Mouse (Mus musculus): ENCODE data around the gene Asprv1. TPM values are rescaled to one million over a fixed set of nuclear protein-coding genes. Genes with fewer than 3 reads are reported as not detected.
A peak's percentile ranks its signal among the peaks of the same experiment; 100 is the strongest.

Gene Asprv1
- polyA plus RNA-seq, 1 experiment from 2014 or later = 4.6 TPM

DNA sequence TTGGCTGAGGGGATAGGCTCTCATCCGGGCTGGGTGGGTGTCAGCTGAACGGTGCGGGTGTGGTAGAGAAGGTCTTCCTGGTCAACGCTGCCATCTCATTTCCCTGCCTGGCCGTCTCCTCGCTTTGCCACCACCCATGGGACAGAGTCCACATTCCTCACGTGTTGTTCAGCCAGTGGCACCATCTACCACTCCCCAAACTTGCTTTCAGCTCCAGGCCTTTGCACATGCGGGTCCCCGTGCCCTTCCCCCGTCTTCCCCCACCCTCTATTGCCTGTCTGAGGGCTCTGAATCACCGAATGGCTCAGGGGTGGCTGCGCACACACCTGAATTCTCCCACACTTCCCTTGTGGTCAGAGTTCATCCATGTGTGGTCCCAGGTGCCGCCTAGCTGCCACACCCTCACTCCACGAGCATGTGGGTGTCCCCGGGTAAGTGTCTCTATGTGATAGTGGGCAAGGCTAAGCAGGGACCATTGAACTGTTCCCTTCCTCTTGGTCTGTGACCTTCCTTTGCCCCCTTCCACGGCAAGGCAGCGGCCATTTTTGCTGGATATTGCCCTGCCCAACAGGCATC is 32.0 kb upstream of the Asprv1 start:
- no peaks in the 10 kb centered on the region for H3K36me3 ChIP-seq (ENCODE audit: insufficient read depth, low read length)
- TF ChIP-seq EP300 (IDR thresholded peaks at IDR 0.05) (no peak), CTCF (IDR thresholded peaks at IDR 0.05) (no peak)
- no peak overlapping the region for H3K4me3 ChIP-seq (ENCODE audit: low read depth, low read length)
- DNase-seq (ENCODE audit: low spot score) = no peak
- no peak overlapping the region for H3K4me2 ChIP-seq (replicated peaks; ENCODE audit: low read depth, low read length)
- no peak for ATAC-seq
- H3K9me3 ChIP-seq (ENCODE audit: low read length) = no peaks in the 10 kb centered on the region
- peaks cover 9% of the 10 kb centered on the region for H3K4me1 ChIP-seq (ENCODE audit: insufficient read depth, low read depth, low read length)
- no peaks in the 10 kb centered on the region for H3K27me3 ChIP-seq (replicated peaks; ENCODE audit: insufficient read depth, low read length)
- H3K27ac ChIP-seq (ENCODE audit: low read length) = no peak overlapping the region
- H3K9ac ChIP-seq (replicated peaks; ENCODE audit: low read depth) = no peak overlapping the region
- WGBS = 78% methylated on average over 17 of the region's 17 CpGs

DNA sequence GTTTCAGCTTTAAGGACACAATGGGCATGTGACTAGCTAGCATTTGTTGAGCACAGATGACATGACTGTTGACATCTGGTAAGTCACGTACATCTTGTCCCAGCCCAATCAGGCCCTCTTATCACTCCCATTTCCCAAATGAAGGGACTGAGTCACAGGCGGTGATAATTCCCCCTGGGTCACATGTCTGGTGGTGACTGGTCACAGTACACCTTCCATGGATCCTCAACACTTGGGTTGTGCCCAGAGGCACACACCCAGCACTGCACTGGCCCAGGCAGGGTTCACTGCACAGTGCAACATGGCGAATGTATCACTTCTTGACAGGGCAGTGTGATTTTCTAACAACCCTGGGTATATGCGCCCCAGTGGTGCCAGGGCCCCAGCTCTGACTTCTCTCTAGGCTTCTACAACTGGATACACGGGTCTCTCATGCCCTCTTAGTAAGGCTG is 29.2 kb upstream of the Asprv1 start:
- peaks cover 9% of the 10 kb centered on the region for H3K4me1 ChIP-seq (ENCODE audit: insufficient read depth, low read depth, low read length)
- no peak overlapping the region for H3K9ac ChIP-seq (replicated peaks; ENCODE audit: low read depth)
- 81% methylated on average over 5 of the region's 5 CpGs for WGBS
- no peak overlapping the region for H3K27ac ChIP-seq (ENCODE audit: low read length)
- ATAC-seq (no peak), DNase-seq (ENCODE audit: low spot score) (no peak)
- no peaks in the 10 kb centered on the region for H3K9me3 ChIP-seq (ENCODE audit: low read length)
- no peak overlapping the region for H3K4me3 ChIP-seq (ENCODE audit: low read depth, low read length)
- H3K4me2 ChIP-seq (replicated peaks; ENCODE audit: low read depth, low read length) = no peak overlapping the region
- no peak for TF ChIP-seq EP300 (IDR thresholded peaks at IDR 0.05)
- no peak for TF ChIP-seq CTCF (IDR thresholded peaks at IDR 0.05)
- no peaks in the 10 kb centered on the region for H3K27me3 ChIP-seq (replicated peaks; ENCODE audit: insufficient read depth, low read length)
- no peaks in the 10 kb centered on the region for H3K36me3 ChIP-seq (ENCODE audit: insufficient read depth, low read length)

DNA sequence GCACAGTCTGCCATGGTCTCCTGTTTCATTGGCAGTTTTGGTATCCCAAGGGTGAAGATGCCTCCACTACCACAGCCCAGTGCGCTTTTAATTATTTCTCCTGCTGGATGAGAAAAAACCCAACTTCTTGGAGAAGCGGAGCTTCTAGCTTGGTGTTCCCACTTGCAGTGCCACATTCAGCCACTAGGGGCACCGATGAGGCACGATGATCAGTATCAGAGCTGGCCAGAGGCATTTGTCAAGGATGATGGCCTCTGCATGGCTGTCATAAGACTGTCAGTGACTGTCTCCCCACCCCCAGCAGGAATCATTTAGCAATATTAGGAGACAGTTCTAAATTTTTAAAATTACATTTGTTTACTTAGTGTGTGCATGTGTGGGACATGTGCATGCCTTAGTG is 28.8 kb upstream of the Asprv1 start:
- Histone ChIP-seq H3K4me3 (ENCODE audit: low read depth, low read length) (no peak overlapping the region), H3K9ac (replicated peaks; ENCODE audit: low read depth) (no peak overlapping the region), H3K4me1 (ENCODE audit: insufficient read depth, low read depth, low read length) (peaks cover 9% of the 10 kb centered on the region), H3K9me3 (ENCODE audit: low read length) (no peaks in the 10 kb centered on the region), H3K4me2 (replicated peaks; ENCODE audit: low read depth, low read length) (no peak overlapping the region), H3K27ac (ENCODE audit: low read length) (peak overlapping the region; percentile 62), H3K27me3 (replicated peaks; ENCODE audit: insufficient read depth, low read length) (no peaks in the 10 kb centered on the region), H3K36me3 (ENCODE audit: insufficient read depth, low read length) (no peaks in the 10 kb centered on the region)
- WGBS = 19% methylated on average over 4 of the region's 4 CpGs
- peak; percentile 63 for ATAC-seq
- TF ChIP-seq EP300 (IDR thresholded peaks at IDR 0.05) (no peak), CTCF (IDR thresholded peaks at IDR 0.05) (peak; percentile 96)
- peak; percentile 69 for DNase-seq (ENCODE audit: low spot score)

DNA sequence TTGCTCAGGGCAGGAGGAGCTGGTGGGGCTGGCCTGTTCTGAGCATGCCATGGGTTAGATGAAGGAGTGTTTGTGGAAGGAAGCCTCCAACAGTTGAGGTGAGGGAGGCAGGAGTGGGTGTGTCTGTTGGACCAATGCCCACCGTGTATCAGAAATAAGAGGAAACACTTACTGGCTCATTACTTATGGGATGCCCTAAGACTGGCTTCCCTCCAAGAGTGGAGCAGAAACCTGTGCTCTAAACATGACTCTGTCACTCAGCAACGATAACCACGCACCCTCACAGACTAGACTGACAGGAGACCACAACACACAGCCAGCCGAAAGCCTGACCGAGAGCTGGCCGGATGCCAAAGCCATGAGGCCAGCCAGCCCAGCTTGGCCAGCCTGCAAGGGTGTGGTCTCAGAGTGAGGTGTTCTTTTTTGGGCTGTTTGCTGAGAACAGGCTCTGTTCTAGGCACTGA is 28.0 kb upstream of the Asprv1 start:
- peaks cover 9% of the 10 kb centered on the region for H3K4me1 ChIP-seq (ENCODE audit: insufficient read depth, low read depth, low read length)
- no peak overlapping the region; the same call in 1 of the 2 replicates for H3K9ac ChIP-seq (replicated peaks; ENCODE audit: low read depth)
- ATAC-seq (peak; percentile 86), DNase-seq (ENCODE audit: low spot score) (peak; percentile 89)
- peak overlapping the region; percentile 62 for H3K27ac ChIP-seq (ENCODE audit: low read length)
- no peak overlapping the region for H3K4me3 ChIP-seq (ENCODE audit: low read depth, low read length)
- WGBS = 4% methylated on average over 6 of the region's 6 CpGs
- H3K4me2 ChIP-seq (replicated peaks; ENCODE audit: low read depth, low read length) = no peak overlapping the region
- H3K9me3 ChIP-seq (ENCODE audit: low read length) = no peaks in the 10 kb centered on the region
- no peaks in the 10 kb centered on the region for H3K27me3 ChIP-seq (replicated peaks; ENCODE audit: insufficient read depth, low read length)
- H3K36me3 ChIP-seq (ENCODE audit: insufficient read depth, low read length) = no peaks in the 10 kb centered on the region
- TF ChIP-seq EP300 (IDR thresholded peaks at IDR 0.05) = peak; percentile 77
- no peak for TF ChIP-seq CTCF (IDR thresholded peaks at IDR 0.05)

DNA sequence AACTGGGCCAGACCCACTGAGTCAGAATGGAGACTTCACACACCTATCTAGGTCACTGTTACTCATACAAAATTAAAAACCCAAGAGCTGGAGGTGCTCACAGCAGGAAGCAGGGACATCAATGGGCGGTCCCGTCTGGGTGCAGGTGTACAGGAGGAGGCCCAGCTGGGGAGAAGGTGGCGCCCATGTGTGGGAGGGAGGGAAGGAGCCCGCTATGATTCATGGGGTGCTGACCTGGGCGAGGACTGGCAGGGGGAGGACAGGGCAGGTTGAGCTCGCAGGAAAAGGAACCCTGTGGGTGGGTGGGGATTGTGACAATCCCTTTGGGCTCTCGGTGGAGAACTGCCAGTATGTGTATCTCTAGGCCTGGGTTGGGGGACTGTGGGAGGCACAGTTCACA is 22.7 kb upstream of the Asprv1 start:
- Histone ChIP-seq H3K36me3 (ENCODE audit: insufficient read depth, low read length) (no peaks in the 10 kb centered on the region), H3K4me3 (ENCODE audit: low read depth, low read length) (no peak overlapping the region), H3K4me1 (ENCODE audit: insufficient read depth, low read depth, low read length) (peaks cover 3% of the 10 kb centered on the region; the same call in 1 of the 2 replicates), H3K27ac (ENCODE audit: low read length) (no peak overlapping the region), H3K4me2 (replicated peaks; ENCODE audit: low read depth, low read length) (no peak overlapping the region), H3K9me3 (ENCODE audit: low read length) (no peaks in the 10 kb centered on the region), H3K27me3 (replicated peaks; ENCODE audit: insufficient read depth, low read length) (no peaks in the 10 kb centered on the region), H3K9ac (replicated peaks; ENCODE audit: low read depth) (no peak overlapping the region)
- TF ChIP-seq CTCF (IDR thresholded peaks at IDR 0.05) = no peak
- TF ChIP-seq EP300 (IDR thresholded peaks at IDR 0.05) = no peak
- WGBS = 52% methylated on average over 7 of the region's 7 CpGs
- DNase-seq (ENCODE audit: low spot score) (peak; percentile 38), ATAC-seq (peak; percentile 41)

DNA sequence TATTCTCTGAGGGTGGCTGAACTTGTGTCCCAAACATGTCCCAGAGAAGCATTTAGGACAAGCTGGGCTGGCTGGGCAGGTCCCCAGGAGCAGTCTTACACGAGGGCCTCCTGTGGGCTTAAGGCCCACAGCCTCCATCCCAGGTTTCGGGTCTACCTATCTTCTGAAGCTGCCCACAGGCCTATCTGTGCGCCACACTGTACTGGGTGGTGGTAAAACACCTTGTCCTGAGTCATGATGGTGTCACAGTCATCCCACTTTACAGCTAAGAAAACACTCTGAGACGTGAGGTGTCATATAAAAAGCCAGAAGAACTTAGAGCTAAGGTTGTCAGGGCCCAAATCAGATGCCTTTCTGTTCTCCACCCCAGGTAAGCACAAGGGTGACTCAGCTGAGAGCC is 21.7 kb upstream of the Asprv1 start:
- Histone ChIP-seq H3K27ac (ENCODE audit: low read length) (no peak overlapping the region), H3K9ac (replicated peaks; ENCODE audit: low read depth) (no peak overlapping the region), H3K4me2 (replicated peaks; ENCODE audit: low read depth, low read length) (no peak overlapping the region), H3K4me3 (ENCODE audit: low read depth, low read length) (no peak overlapping the region), H3K9me3 (ENCODE audit: low read length) (no peaks in the 10 kb centered on the region), H3K36me3 (ENCODE audit: insufficient read depth, low read length) (no peaks in the 10 kb centered on the region), H3K27me3 (replicated peaks; ENCODE audit: insufficient read depth, low read length) (no peaks in the 10 kb centered on the region), H3K4me1 (ENCODE audit: insufficient read depth, low read depth, low read length) (no peaks in the 10 kb centered on the region)
- ATAC-seq (no peak), DNase-seq (ENCODE audit: low spot score) (no peak)
- WGBS = 86% methylated on average over 4 of the region's 4 CpGs
- TF ChIP-seq CTCF (IDR thresholded peaks at IDR 0.05) (no peak), EP300 (IDR thresholded peaks at IDR 0.05) (no peak)

Data from lung, postnatal 0 days (tissue).